Mouse (Mus musculus): Measurements from ENCODE around the gene Mrps35.

DNA sequence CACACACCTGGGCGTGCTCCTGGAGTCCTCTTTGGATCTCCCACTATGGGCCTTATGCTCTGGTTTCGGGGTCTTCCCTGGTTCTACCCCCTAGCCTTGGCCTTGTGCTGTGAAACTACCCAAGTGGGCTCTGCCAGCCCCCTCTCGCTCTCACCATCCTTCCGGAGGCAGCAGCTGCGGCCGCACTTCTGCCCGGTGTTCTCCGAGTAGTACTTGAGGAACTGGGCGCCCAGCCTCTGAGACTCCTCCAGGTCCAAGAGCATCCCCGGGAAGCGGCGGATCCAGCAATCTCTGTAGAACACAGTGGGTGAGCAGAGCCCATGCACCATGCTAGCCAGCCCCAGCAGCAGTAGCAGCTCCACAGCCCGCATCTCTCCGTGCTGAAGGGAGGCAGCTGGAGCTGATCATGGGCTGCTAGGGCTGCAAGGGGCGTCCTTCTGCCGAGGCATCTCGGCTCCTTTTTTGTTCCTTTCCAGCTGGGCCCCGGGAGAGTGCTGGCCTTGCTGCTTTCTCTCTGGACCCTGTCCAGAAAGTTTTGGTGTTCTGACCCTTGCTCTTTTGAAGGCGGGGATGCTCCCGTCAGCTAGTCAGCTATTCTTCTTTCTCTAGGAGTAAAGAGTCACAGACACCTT, 44.1 kb downstream of the Mrps35 start, which contains the start of gene Mansc4:
- TF ChIP-seq POLR2A (IDR thresholded peaks at IDR 0.05; ENCODE audit: low read depth, low read length): no peak
- TF ChIP-seq CTCF (IDR thresholded peaks at IDR 0.05; ENCODE audit: extremely low read depth, insufficient read length, insufficient replicate concordance, low read depth, low read length): no peak

Data from small intestine, adult 2 months (tissue).